ENCODE assay signal across 29 mouse cellular contexts in the genomic region with DNA sequence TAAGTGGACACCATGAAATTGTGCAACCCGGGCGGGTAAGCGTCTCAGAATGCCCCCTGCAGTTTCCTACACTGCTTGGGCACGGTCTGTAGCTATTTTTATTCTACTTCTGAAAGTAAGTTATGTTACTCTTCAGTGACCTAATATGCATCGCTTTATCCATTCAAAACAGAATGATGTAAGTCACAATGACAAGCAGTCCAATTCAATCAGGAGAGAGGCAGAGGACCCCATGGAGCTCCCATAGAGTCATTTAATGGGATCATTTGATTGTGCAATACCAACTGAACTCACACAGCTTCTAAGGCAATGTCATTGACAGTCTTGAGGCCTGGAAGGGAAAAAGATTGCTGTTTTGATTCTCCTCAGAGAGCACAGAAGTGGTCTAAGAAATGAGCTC. TPM values are rescaled to one million over a fixed set of nuclear protein-coding genes. Genes with fewer than 3 reads are reported as not detected.
DNase-seq lines count a peak whose midpoint lies in the region; ATAC-seq and TF ChIP-seq lines count a peak whose summit lies in the region.
"Had no signal": no experiment of that assay in that cellular context is flagged by ENCODE, and none has a peak within 500 bp of the region (broad histone marks: within the 10 kb centered on the region; RNA-seq: fewer than 3 reads in every experiment).

No protein-coding gene starts in this region.

- H3ac ChIP-seq in C2C12 (ENCODE audit: control insufficient read depth, insufficient read length, low read depth) = no peak overlapping the region

- no peaks in the 10 kb centered on the region for H3K79me3 ChIP-seq in C2C12 (ENCODE audit: low read depth)

- TF ChIP-seq CTCF in C2C12 (IDR thresholded peaks at IDR 0.05; ENCODE audit: control insufficient read depth, insufficient read depth, insufficient read length) = no peak
- no peak for TF ChIP-seq CTCF in bone marrow macrophage, adult 2 months (IDR thresholded peaks at IDR 0.05; ENCODE audit: low read depth, low read length)
- TF ChIP-seq CTCF in liver, postnatal 0 days (IDR thresholded peaks at IDR 0.05; ENCODE audit: low read depth) = no peak

- peaks cover 25% of the 10 kb centered on the region for H3K4me1 ChIP-seq in bone marrow macrophage, adult 2 months (ENCODE audit: control insufficient read depth, insufficient read depth, low read length)
- peaks cover under 1% of the 10 kb centered on the region; the same call in 1 of the 2 replicates for H3K4me1 ChIP-seq in liver, postnatal 0 days (ENCODE audit: insufficient read depth)
- H3K4me1 ChIP-seq in forebrain, embryonic 14.5 days (ENCODE audit: control insufficient read depth, insufficient read depth, low read length) = no peaks in the 10 kb centered on the region
- H3K4me1 ChIP-seq: embryonic facial prominence, embryonic 15.5 days; forebrain, embryonic 15.5 days; heart, embryonic 15.5 days; hindbrain, embryonic 10.5 days; hindbrain, embryonic 13.5 days; intestine, embryonic 15.5 days had no signal

- H3K4me3 ChIP-seq in C2C12 (ENCODE audit: insufficient read depth, poor library complexity, severe bottlenecking) = no peak overlapping the region
- no peak overlapping the region for H3K4me3 ChIP-seq in bone marrow macrophage, adult 2 months (ENCODE audit: insufficient read depth, low read length)
- no peak overlapping the region for H3K4me3 ChIP-seq in liver, postnatal 0 days (ENCODE audit: low read depth, low read length)
- no peak overlapping the region for H3K4me3 ChIP-seq in forebrain, embryonic 14.5 days (ENCODE audit: low read depth, low read length)
- H3K4me3 ChIP-seq: embryonic facial prominence, embryonic 15.5 days; forebrain, embryonic 15.5 days; gastrocnemius, adult 2 months; heart, embryonic 12.5 days; heart, embryonic 15.5 days; hindbrain, embryonic 10.5 days; hindbrain, embryonic 13.5 days; intestine, embryonic 15.5 days had no signal

- peak; percentile 7 for DNase-seq in 416B (ENCODE audit: low read depth)
- peak; percentile 82 for DNase-seq in retina, embryonic 14.5 days (ENCODE audit: low spot score)
- DNase-seq in liver, postnatal 0 days = no peak
- DNase-seq in forebrain, embryonic 14.5 days (ENCODE audit: low spot score) = no peak
- no peak for DNase-seq in frontal cortex, postnatal 36 days (ENCODE audit: low spot score in 2 of 2)
- DNase-seq: adrenal gland, postnatal 10 days; adrenal gland, postnatal 36 days; cerebellum, adult 11 months; cerebellum, adult 8-10 months; cerebellum, postnatal 10 days; cerebellum, postnatal 36 days; embryo, embryonic 11 days; gastrocnemius, adult 2 months; gastrocnemius, postnatal 14 days; heart, adult 18-20 months; heart, postnatal 10 days; heart, postnatal 36 days; kidney, adult 11 months had no signal

- no peaks in the 10 kb centered on the region for H3K36me3 ChIP-seq in C2C12 (ENCODE audit: control insufficient read depth, insufficient read depth)
- peaks cover 33% of the 10 kb centered on the region for H3K36me3 ChIP-seq in liver, postnatal 0 days (replicated peaks; ENCODE audit: insufficient read depth, low read length)
- H3K36me3 ChIP-seq in forebrain, embryonic 14.5 days (ENCODE audit: control insufficient read depth, insufficient read depth, low read length) = no peaks in the 10 kb centered on the region
- H3K36me3 ChIP-seq: embryonic facial prominence, embryonic 15.5 days; forebrain, embryonic 15.5 days; intestine, embryonic 15.5 days had no signal

- WGBS in liver, postnatal 0 days (ENCODE audit: insufficient replicate concordance) = 90% methylated on average over 5 of the region's 5 CpGs
- WGBS in forebrain, embryonic 14.5 days = 91% methylated on average over 5 of the region's 5 CpGs

- no peaks in the 10 kb centered on the region for H3K79me2 ChIP-seq in C2C12 (ENCODE audit: control insufficient read depth, insufficient read depth)

- no peak for TF ChIP-seq POLR2A in bone marrow macrophage, adult 2 months (IDR thresholded peaks at IDR 0.05; ENCODE audit: borderline replicate concordance, low read depth, low read length)

- no peaks in the 10 kb centered on the region for H3K27me3 ChIP-seq in C2C12 (ENCODE audit: control insufficient read depth, insufficient read depth, insufficient read length)
- H3K27me3 ChIP-seq in liver, postnatal 0 days (ENCODE audit: insufficient read depth, low read length) = no peaks in the 10 kb centered on the region
- H3K27me3 ChIP-seq in forebrain, embryonic 14.5 days (replicated peaks; ENCODE audit: control insufficient read depth, insufficient read depth, low read length) = no peaks in the 10 kb centered on the region
- H3K27me3 ChIP-seq: embryonic facial prominence, embryonic 15.5 days; forebrain, embryonic 15.5 days; heart, embryonic 12.5 days; heart, embryonic 15.5 days; hindbrain, embryonic 13.5 days; intestine, embryonic 15.5 days; Patski had no signal

- H3K27ac ChIP-seq in bone marrow macrophage, adult 2 months (ENCODE audit: insufficient read depth, low read depth, low read length) = peak overlapping the region; percentile 58; the same call in 1 of the 2 replicates
- no peak overlapping the region for H3K27ac ChIP-seq in liver, postnatal 0 days (ENCODE audit: low read depth)
- H3K27ac ChIP-seq in forebrain, embryonic 14.5 days (ENCODE audit: low read depth, low read length) = no peak overlapping the region
- H3K27ac ChIP-seq: embryonic facial prominence, embryonic 15.5 days; forebrain, embryonic 15.5 days; gastrocnemius, adult 2 months; heart, embryonic 15.5 days; hindbrain, embryonic 10.5 days; hindbrain, embryonic 13.5 days; intestine, embryonic 15.5 days had no signal

- no peak overlapping the region for H3K4me2 ChIP-seq in liver, postnatal 0 days (ENCODE audit: low read depth, low read length)
- no peak overlapping the region for H3K4me2 ChIP-seq in forebrain, embryonic 14.5 days (ENCODE audit: low read length)
- H3K4me2 ChIP-seq: embryonic facial prominence, embryonic 15.5 days; forebrain, embryonic 15.5 days; heart, embryonic 12.5 days; heart, embryonic 15.5 days; hindbrain, embryonic 13.5 days; intestine, embryonic 15.5 days had no signal

- ATAC-seq in liver, postnatal 0 days = no peak
- ATAC-seq in forebrain, embryonic 14.5 days = no peak
- ATAC-seq: forebrain, embryonic 15.5 days; hindbrain, embryonic 16.5 days; intestine, embryonic 15.5 days; Patski had no signal

- no peak for TF ChIP-seq EP300 in liver, postnatal 0 days (IDR thresholded peaks at IDR 0.05; ENCODE audit: low read depth)

- no peaks in the 10 kb centered on the region for H3K9me3 ChIP-seq in liver, postnatal 0 days (ENCODE audit: low read length)
- H3K9me3 ChIP-seq in forebrain, embryonic 14.5 days (replicated peaks; ENCODE audit: control insufficient read depth, low read length) = no peaks in the 10 kb centered on the region
- H3K9me3 ChIP-seq: embryonic facial prominence, embryonic 15.5 days; forebrain, embryonic 15.5 days; heart, embryonic 12.5 days; heart, embryonic 15.5 days; hindbrain, embryonic 10.5 days; hindbrain, embryonic 13.5 days; intestine, embryonic 15.5 days had no signal

- no peak overlapping the region for H3K9ac ChIP-seq in liver, postnatal 0 days (replicated peaks)
- no peak overlapping the region for H3K9ac ChIP-seq in forebrain, embryonic 14.5 days (ENCODE audit: low read length)
- H3K9ac ChIP-seq: embryonic facial prominence, embryonic 15.5 days; forebrain, embryonic 15.5 days; heart, embryonic 12.5 days; heart, embryonic 15.5 days; hindbrain, embryonic 13.5 days; intestine, embryonic 15.5 days had no signal

TF ChIP-seq in C2C12, 6 proteins besides CTCF, POLR2A, EP300 and RAD21:
- TF ChIP-seq CEBPB (IDR thresholded peaks at IDR 0.05; ENCODE audit: low read depth) (peak; percentile 10), MAX (IDR thresholded peaks at IDR 0.05) (no peak), MYOD1 (IDR thresholded peaks at IDR 0.05; ENCODE audit: control insufficient read depth, insufficient read length, low read depth) (no peak)

RNA-seq across cellular contexts. Expression of gene Nr2c1, which starts 24.2 kb away (rescaled TPM):
- polyA plus RNA-seq in C2C12 (2012; fragmentation: generic; extraction: Trizol) = 5.2 TPM
- 12.5 and 12.9 TPM in 2 replicates for polyA plus RNA-seq in bone marrow macrophage, adult 2 months (2012; ENCODE audit: insufficient read depth, insufficient read length, missing spikeins)
- polyA plus RNA-seq in liver, postnatal 0 days (2015; fragmentation: Nextera tagmentation; extraction: Ambion mirVana) = 2.4 and 2.9 TPM in 2 replicates
- polyA plus RNA-seq in forebrain, embryonic 14.5 days (2014; fragmentation: Nextera tagmentation; extraction: Ambion mirVana) = 7.6 and 8.0 TPM in 2 replicates

Comparison
In these comparisons a context has a peak if more than half of its experiments do, and no peak if none do; other contexts are left out.
1. DNase-seq: peak in 416B (single experiment) and retina, embryonic 14.5 days (single experiment); none in liver, postnatal 0 days (single experiment), forebrain, embryonic 14.5 days (single experiment) and frontal cortex, postnatal 36 days (0 of 2).